Mouse (Mus musculus) thymus, adult 18-20 months (tissue): ENCODE measurements around the gene Snrpd3.
A peak's percentile ranks its signal among the peaks of the same experiment; 100 is the strongest.
"Not testable (repeated sequence)": the region's sequence is repeated elsewhere in the genome, so short reads cannot be mapped to it uniquely, and the experiment has no call there.

Experiments used
- DNase-seq, 2 experiments: peaks; one replicate each; pipeline ENCODE4 v3.0.0; 2022; ENCODE audit warnings: mixed read lengths in 2 of 2

Snrpd3 gene

GRCm38 (mm10) chr10:75503692-75504091 lies 13.7 kb upstream of the Snrpd3 start:
- DNase-seq, result no peak

DNA sequence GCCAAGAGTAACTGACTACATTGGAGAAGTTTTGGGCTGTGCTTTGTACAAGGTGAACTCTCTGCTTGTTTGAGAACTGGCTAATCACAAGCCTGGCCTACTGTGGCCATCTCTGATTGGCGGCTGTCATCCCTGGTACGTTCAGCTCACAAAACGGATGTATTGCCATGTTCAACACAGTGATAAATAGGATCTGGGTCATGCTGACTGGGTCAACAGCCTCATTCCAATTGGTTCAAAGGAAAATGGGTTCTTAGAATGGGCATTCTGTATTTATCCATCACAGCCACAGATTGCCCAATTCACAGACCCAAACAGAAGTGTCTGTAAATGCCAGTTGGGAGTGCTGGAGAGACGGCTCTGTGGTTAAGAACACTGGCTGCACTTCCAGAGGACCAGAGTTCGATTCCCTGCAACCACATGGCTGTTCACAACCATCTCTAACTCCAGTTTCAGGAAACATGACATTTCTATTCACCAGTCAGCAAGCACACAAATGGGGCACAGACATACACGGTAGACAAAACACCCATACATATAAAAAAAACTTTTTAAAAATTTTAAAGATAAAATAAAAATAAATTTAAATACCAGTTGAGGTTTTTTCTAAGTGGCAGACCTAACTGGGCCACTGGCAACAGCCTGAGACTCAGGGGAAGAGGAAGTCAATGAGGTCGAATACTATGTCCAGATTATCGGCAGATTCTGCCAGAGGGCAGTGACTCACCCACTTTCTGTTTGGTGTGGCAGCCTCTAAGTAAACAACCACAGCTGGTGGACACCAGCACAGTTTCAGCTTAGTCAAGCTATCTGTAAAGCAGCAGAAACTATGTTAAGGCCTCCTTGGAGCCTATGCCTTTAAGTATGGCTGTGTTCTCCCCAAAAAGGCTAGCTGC lies 12.9 kb upstream of the Snrpd3 start:
- no peak for DNase-seq

DNA sequence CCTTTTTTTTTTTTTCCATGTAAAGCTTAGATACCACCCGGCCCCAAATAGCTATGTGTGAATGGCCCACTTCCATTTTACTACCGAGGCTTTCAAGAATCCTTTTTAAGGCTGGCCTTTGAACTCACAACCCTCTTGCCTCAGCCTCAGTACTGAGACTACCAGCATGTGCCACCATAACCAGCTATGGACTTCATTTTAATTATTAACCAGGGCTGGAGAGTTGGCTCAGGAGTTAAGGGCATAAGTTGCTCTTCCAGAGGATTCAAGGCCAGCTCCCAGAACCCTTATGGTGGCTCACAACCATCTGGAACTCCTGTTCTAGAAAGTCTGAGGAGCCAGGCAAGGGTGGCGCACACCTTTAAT lies 12.2 kb upstream of the Snrpd3 start:
- no peak for DNase-seq

DNA sequence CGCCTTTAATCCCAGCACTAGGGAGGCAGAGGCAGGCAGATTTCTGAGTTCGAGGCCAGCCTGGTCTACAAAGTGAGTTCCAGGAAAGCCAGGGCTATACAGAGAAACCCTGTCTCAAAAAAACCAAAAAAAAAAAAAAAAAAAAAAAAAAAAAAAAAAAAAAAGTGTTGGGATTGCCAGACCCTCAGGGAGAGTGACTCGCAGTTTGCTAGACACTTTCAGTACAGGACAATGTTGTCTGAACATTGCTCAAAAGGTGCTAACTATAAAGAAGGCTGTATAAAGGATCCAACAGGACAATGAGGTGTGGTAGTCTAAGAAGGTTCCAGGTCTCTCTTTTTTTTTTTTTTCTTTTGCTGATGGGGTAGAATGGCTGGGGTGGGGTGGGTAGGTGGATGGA lies 11.4 kb upstream of the Snrpd3 start:
- DNase-seq, result not testable (repeated sequence)

DNA sequence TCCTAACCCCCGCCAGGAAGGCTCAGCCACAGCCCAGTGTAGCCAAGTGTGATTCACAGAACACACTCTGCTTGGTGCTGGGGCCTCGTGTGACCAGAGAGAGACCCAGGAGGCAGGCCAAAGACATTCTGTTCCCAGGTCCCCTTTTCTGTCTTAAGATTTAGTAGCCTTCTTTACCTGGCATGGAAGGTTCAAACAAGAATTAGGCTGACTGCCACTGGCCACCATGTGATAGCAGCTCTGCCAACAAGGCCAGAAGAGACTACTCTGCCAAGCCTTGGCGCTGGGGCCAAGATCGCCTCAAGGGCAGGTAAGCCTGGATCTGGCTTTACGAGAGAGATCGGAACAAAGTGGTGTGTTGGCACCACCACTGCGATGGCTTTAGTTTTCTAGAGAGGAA lies 6.9 kb upstream of the Snrpd3 start:
- DNase-seq, result no peak

DNA sequence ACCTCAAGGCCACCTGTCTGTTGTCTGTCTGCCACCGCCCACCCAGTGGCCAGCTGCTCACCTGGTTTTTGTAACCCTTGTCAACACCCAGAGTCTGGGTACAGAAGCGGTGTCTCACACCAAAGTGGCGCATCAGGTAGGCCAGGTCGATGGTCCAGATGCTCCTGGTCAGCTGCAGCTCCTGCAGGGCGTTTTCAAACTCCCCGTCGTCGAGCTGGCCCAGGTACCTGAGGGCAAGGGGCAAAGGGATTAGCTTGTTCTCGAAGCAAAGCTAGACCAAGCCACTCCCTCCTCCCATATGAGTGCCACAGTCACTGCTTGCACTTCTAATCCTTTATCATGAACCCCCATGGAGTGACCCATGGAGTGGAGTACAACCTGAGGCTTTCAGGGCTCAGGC lies 6.3 kb upstream of the Snrpd3 start:
- no peak for DNase-seq

DNA sequence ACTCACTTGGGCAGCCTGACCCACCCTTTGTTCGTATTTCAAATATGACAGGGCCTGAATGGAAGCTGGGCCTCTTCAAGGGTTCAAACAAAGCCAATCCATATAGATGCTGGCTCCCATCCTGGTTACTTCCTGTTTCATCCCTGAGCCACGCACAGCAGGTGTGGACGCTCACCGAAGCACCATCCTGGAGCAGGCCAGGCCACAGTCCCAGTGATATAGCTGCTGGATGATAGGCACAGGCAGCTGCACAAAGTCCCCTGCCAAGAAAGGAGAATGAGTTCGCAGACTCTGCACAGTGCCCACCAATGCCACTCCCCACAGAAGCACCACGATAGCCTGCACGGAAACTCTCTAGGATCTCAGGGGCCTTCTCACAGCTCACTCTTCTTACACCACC lies 5.5 kb upstream of the Snrpd3 start:
- DNase-seq, result no peak

GRCm38 (mm10) chr10:75512796-75513195 lies 4.6 kb upstream of the Snrpd3 start:
- DNase-seq, result no peak

DNA sequence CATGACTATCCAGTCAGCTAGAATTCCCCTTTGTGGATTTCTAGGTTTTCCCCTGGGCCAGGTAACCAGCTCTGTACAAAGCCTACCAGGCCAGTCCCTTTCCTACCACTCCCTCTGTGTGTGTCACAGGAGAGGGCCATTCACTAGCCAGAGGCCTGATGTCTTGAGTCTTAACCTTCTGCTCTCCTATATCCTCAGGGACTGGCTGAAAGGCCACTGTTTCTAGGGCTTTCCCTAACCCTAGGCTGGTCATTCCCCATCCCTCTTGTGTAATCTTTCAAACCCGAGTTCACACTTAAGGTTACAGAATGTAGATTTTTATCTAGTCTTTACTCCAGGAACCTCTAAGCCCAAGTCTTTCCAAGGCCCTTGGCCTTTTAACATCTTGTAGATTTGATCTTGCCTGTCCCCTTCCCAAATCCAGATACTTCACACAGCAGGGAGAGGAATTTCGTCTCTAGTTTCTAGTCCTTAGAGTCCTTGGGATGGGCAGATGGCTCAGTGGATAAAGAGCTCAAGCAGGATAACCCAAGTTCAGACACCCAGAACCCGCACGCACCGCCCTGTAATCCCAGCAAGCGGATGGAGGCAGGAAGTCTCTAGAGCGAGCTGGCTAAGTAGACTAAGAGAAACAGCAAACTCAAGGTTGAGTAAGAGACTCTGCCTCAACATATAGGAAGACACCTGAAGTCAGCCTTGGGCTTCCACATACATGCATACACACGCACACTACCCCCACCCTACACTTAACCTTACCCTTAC lies 3.9 kb upstream of the Snrpd3 start:
- DNase-seq, result no peak

DNA sequence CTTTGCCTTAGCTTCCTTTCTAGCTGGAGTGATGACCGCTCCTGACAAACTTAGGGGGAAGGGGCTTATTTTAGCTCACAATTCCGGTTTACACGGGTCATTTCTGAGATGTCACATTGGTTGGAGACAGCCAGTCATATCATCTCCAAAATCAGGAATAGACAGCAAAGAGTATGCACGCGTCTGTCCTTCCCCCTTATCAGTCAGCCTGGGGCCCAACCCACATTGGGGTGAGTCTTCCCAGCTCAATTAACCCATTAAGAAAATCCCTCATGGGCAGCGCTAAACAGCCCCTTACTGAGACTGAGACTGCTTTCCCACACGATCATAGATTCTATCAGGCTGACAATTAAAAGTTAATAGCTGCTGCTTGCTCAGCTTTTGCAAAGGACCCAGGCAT lies 3.0 kb upstream of the Snrpd3 start:
- no peak for DNase-seq

DNA sequence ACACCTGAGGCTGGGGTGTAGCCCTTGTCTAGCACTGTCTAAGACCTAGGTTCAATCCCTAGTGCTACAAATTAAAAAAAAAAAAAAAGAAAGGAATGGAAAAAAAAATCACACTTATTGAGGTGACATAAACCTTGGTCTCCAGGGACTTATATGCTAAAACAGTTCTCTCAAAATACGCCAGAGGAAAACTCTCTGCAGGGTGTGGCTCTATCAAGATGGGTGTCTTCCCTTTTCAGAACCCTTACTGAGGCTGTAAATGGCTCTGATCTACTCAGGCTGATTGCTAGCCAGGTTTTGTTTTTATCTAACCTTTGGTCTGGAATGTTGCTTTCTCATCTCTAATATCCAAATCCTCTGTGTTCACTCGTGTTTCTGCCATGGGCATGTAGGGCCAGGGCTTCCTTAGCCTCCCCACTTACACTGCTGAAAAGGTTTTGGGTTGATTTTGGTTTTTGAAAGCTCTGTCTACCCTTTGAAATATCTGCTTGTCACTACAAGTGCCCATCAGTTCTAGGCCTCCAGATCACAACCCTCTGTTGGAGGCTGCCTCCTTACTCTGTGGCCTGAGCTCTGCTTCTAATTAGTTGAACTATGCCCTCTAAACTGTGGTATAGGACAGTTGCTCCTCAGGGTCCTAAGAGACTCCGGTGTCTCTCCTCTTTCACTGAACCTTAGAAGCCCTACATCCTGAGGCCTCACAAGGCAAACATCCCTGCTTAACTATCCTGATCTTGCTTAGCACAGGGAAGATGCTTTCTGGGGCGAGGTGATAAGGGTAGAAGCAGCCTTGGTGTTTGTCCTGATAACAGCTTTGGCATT lies 1.9 kb upstream of the Snrpd3 start:
- DNase-seq, result no peak

DNA sequence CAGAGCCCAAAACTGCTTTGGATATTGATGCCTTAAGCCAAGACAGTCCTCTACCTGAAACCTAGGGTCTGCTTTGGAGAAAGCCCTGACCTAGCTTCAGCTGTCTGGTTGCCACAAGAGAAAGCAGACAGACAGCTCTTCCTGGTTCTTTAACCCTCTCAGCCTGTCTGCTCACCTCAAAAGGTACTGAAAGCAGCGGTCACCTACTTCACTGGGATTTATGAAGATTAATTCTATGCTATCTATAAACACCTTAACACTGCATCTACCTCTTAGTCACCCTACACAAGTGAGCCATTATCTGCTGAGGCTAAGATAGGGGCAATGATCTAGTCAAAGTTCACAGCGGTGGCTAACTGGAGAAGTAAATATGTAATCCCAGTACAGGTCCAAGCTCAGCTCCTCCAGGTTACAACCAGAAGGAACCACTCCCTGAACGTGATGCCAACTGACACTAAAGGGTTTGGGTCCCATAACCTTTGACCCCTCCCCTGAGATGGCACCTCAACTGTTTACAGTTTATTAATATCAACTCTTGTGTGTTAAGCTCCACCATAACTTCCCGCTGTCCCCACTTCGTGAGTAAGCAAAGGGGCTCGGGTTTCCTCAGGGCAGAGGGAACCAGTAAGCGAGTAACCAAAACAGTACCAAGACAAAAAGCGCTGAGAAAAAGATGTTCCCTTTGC lies 1.2 kb upstream of the Snrpd3 start:
- no peak for DNase-seq

DNA sequence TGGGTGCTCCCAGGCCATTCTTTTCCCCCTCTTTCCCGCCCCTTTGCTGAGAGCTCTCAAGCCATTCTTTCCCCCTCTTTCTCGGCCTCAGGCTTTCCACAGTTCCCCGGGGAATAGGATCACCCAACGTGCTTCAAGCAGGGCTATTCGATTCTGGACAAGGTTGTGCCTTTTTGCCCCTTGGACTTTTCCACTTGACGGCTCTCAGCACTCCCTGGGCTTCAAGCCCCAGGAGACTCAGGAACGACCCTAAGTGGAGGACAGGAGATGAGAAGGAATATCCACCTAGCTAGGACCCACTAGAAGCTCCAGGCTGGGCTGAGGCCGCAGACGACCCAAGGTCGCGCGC lies 653 bp upstream of the Snrpd3 start:
- peak in 1 of 2 experiments; percentile 16 for DNase-seq

GRCm38 (mm10) chr10:75517758-75518143 lies 400 bp downstream of the Snrpd3 start, which contains the start of gene Gucd1:
Gene Gucd1, minus strand, starts transcription at chr10:75517972.
- DNase-seq, result peak; percentile 92 to 96

DNA sequence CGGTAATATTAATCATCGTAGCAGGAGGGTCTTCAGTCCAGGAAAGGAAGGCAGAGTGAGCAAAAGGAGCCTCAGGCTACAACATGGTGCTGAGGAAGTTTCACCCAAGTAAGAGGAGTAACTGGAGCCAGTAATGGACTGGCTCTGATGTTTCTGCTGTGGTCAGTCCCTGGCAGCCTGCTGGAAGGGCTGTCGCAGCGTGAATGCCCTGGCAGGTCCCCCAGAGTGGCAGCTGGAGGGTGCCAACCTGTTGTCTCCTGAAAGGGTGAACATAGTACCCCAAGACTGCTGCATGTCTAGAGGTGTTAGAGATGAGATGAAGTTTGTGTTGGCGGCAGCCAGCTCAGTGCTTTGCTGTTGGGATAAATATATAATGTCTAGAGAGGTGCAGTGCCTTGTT lies 3.2 kb downstream of the Snrpd3 start:
- DNase-seq, result no peak

DNA sequence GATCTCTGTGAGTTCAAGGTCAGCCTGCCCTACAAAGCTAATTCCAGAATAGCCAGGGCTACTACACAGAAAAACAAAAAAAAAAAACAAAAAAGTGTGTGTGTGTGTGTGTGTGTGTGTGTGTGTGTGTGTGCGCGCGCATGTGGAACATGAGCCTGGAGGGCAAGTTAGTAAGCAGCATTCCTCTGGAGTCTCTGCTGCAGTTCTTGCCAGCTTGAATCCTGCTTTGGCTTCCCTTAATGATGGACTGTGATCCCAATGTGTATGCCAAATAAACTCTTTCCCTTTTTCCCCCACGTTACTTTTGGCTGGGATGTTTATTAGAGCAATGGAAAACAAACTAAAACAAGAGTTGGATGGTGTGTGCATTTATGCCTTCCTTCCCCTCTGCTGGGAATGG lies 4.3 kb downstream of the Snrpd3 start:
- no peak for DNase-seq

- DNase-seq, result not testable (repeated sequence)
These were observed 8.1 kb downstream of the Snrpd3 start for GRCm38 (mm10) chr10:75525450-75525849.

DNA sequence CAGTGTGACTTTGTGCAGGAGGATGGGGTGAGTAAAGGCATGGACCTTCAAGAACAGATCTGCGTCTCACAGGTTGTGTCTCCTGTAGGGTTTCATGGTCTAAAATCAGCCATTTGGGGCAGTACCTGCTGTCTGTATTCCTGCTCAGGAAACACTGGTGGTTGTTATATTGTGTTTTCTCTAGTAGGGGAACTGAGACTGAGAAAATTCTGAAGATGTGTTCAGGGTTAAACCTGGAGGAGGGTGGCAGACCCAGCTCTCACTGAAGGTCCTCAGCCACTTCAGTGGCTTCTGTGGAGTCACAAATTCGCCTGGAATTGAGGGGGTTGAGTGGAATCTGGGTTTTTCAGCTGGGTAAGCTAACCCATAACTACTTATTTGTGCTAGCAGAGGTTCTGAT lies 13.0 kb downstream of the Snrpd3 start:
- no peak for DNase-seq

DNA sequence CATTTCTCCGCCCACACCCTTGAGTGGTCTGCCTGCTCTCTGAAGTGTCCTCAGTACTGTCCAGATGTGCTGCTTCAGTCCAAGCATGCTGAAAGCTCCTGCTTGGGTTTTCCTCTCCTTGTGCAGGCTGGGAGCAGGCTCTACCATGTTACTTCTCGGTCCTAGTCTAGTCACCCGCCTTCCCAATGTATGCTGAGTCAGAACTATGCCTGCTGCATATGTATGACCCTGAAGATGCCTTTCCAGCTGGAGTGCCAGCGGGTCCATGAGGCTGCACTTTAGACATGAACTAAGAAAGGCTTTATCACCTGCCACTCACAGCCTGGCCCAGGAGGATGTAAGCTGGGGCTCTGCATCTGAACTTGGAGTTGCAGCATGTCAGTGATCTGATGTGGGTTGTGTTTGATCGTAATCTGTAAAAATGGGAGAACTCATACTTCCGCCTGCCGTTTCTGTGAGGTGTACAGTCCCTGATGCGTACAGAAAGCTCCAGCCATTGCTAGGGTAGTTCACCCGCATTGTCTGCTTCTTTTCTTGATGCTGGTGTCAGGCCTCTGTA lies 14.3 kb downstream of the Snrpd3 start:
- peak; percentile 35 to 52 for DNase-seq

DNA sequence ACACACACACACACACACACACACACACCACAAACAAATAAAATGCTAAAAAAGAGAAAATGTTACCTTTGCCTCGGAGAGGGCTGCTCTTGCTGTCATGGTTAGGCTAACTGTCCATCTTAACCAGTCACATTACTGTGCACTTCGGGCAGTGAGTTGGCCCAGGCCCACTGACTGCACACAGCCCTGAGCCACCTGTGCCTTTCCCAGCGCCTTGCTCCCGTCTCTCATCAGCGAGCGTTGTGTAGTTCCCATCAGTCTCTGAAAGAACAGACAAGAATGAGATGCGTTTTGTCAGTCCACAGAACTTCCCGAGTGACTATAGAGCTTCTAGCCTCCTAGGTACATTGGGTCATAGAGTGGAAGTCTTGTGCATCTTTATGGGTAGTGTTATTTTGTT lies 16.9 kb downstream of the Snrpd3 start:
- DNase-seq, result no peak

- DNase-seq, result no peak
These were observed 17.6 kb downstream of the Snrpd3 start for GRCm38 (mm10) chr10:75534934-75535333.

- no peak for DNase-seq
These were observed 18.1 kb downstream of the Snrpd3 start for GRCm38 (mm10) chr10:75535423-75535822.
